Mouse (Mus musculus): ENCODE measurements around the gene Tyro3.

Gene Tyro3

DNA sequence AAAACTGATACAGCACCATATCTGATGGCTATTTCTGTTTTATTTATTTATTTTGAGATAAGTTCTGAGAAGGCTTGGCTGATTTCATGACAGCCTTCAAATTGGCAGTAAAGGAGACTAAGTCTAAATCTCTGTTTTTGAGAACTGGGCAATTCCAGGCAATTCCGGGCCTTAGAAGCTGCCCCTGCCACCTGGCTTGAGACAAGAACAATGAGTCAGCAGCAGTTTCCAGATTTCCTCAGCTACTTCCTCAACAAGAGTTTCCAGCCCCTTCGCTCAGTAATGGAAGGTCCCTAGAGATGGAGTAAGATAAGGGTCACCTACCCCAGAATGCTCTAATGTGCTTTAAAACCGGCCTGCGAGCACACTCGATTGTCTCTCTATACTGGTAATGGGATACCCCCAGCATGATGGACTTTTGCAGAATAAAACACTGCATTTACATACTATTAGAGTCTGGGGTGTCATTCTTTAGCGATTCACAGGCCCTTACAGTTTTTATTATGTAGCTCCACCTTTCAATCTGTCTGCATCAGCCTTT lies 57.8 kb downstream of the Tyro3 start:
- no peak for DNase-seq (ENCODE audit: low read depth, low spot score)

DNA sequence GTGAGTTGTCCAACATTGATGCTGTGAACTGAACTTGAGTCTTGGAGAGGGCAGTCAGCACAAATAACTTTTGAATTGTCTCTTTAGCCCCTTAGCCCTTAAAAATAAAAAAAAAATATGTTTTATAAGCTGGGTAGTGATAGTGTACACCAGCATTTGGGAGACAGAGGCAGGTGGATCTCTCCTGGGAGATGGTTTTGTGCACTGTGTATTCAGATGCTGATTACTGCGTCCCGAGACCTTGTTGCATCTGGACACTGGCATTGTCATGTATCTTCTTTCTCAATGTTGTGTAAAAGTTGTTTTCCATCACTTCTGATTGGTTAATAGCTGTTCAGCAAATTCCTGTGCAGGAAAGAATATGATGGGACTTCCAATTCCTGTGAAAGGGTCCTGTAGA lies 59.8 kb downstream of the Tyro3 start:
- no peak for DNase-seq (ENCODE audit: low read depth, low spot score)

DNA sequence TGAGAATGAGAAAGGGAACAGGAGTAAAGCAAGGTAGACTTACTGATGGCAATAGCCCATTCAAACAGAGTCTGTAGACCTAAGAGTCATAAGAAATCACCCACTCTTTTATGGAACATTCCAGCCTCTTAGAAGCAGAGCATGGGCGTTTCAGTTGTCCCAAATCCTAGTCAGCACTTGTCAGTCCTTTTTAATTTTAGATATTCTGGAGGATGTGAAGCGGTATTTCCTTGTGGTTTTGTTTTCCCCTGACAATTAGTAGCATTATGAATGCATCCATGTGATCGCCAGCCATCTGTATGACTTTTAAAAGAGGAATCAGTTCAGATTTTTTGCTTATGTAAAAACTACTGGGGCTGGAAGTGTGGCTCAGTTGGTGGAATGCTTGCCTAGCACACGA lies 67.0 kb downstream of the Tyro3 start:
- DNase-seq (ENCODE audit: low read depth, low spot score): no peak

All from c-Kit-negative CD71-positive TER-119-positive erythroid progenitor cells, embryonic 14.5 days (primary cell).